Mouse (Mus musculus) granulocyte monocyte progenitor cell, adult 5-6 weeks (primary cell): Measurements from ENCODE around the gene Ap1ar. TPM values are rescaled to one million over a fixed set of nuclear protein-coding genes. Genes with fewer than 3 reads are reported as not detected.
A peak's percentile ranks its signal among the peaks of the same experiment; 100 is the strongest.

Experiments used
- ATAC-seq: replicated peaks from 2 replicates; pipeline ENCODE4 v1.8.0; 2016; ENCODE audit warnings: mild to moderate bottlenecking, moderate TSS enrichment, inconsistent platforms; ENCODE audit not compliant: poor library complexity, severe bottlenecking
- total RNA-seq, 2 experiments: library from RNA; stranded (forward) in 1 of 2; stranded (reverse) in 1 of 2; fragments of 200-712, 200-1000 nt in 1 of 2; fragments of >200 nt in 1 of 2; fragmentation: Nextera tagmentation in 1 of 2; gene quantifications; 2 replicates each; pipeline ENCODE4 v1.2.3; 2014 to 2017

Ap1ar gene
- total RNA-seq, 2 experiments from 2014 or later = 56.0 to 57.4 TPM

GRCm38 (mm10) chr3:127762403-127762802 lies 74.9 kb downstream of the Ap1ar start:
- peak; percentile 40 for ATAC-seq

- ATAC-seq = peak; percentile 23; the same call in 1 of the 2 replicates
These were observed 78.1 kb downstream of the Ap1ar start for GRCm38 (mm10) chr3:127759212-127759611.

GRCm38 (mm10) chr3:127758806-127759205 lies 78.5 kb downstream of the Ap1ar start:
- no peak for ATAC-seq

GRCm38 (mm10) chr3:127757886-127758301 lies 79.4 kb downstream of the Ap1ar start:
- ATAC-seq = no peak

Other genes with a start within 250 kb of the Ap1ar start
- not detected in 2 replicates for gene Neurog2, start 204.4 kb downstream of the Ap1ar start, total RNA-seq (2014; fragmentation: Nextera tagmentation)
- gene Neurog2, start 204.4 kb downstream of the Ap1ar start, total RNA-seq (2017) = not detected in 2 replicates
- 10.5 and 16.1 TPM in 2 replicates for gene Alpk1, start 57.0 kb downstream of the Ap1ar start, total RNA-seq (2014; fragmentation: Nextera tagmentation)
- 14.9 and 19.7 TPM in 2 replicates for gene Alpk1, start 57.0 kb downstream of the Ap1ar start, total RNA-seq (2017)
- gene Tifa, start 47.7 kb downstream of the Ap1ar start, total RNA-seq (2014; fragmentation: Nextera tagmentation) = 49.4 and 52.3 TPM in 2 replicates
- gene Tifa, start 47.7 kb downstream of the Ap1ar start, total RNA-seq (2017) = 51.3 and 53.6 TPM in 2 replicates
- 16.4 and 18.0 TPM in 2 replicates for gene Fam241a, start 58.8 kb upstream of the Ap1ar start, total RNA-seq (2014; fragmentation: Nextera tagmentation)
- 20.0 and 28.2 TPM in 2 replicates for gene Fam241a, start 58.8 kb upstream of the Ap1ar start, total RNA-seq (2017)